Mouse (Mus musculus) limb, embryonic 15.5 days (tissue): ENCODE data around the gene Lypd3. TPM values are rescaled to one million over a fixed set of nuclear protein-coding genes. Genes with fewer than 3 reads are reported as not detected.
"Not testable (repeated sequence)": the region's sequence is repeated elsewhere in the genome, so short reads cannot be mapped to it uniquely, and the experiment has no call there.

Experiments
- ATAC-seq: fragments of 200-750 bp; cut with Nextera tagmentation; 2 replicates; pipeline ENCODE4 v1.8.0; 2017; ENCODE audit warnings: low read depth, moderate TSS enrichment; ENCODE audit not compliant: insufficient number of reproducible peaks, low FRiP score, low TSS enrichment
- H3K27ac ChIP-seq: fragments of 300-500 bp; sonication (generic); 2 replicates; pipeline ENCODE4 v1.5.1; 2015; ENCODE audit warnings: moderate library complexity, mild to moderate bottlenecking, inconsistent platforms
- H3K27me3 ChIP-seq: fragments of 300-500 bp; sonication (generic); 2 replicates; pipeline ENCODE4 v1.6.1; 2015; ENCODE audit warnings: inconsistent platforms
- H3K36me3 ChIP-seq: fragments of 300-500 bp; sonication (generic); 2 replicates; pipeline ENCODE4 v1.6.1; 2015; ENCODE audit warnings: inconsistent platforms
- H3K4me1 ChIP-seq: fragments of 300-500 bp; sonication (generic); 2 replicates; pipeline ENCODE4 v1.6.1; 2015; ENCODE audit warnings: inconsistent platforms
- H3K4me2 ChIP-seq: fragments of 300-500 bp; sonication (generic); 2 replicates; pipeline ENCODE4 v1.6.1; 2015; ENCODE audit warnings: mild to moderate bottlenecking, inconsistent platforms
- H3K4me3 ChIP-seq: fragments of 300-500 bp; sonication (generic); 2 replicates; pipeline ENCODE4 v1.5.1; 2015; ENCODE audit warnings: mild to moderate bottlenecking, inconsistent platforms
- H3K9ac ChIP-seq: fragments of 300-500 bp; sonication (generic); 2 replicates; pipeline ENCODE4 v1.6.1; 2015; ENCODE audit warnings: inconsistent platforms
- H3K9me3 ChIP-seq: fragments of 300-500 bp; sonication (generic); 2 replicates; pipeline ENCODE4 v1.6.1; 2016; ENCODE audit warnings: inconsistent platforms
- WGBS: fragments of 180-500 bp; shearing (Covaris S2); methylation state at CpG from one replicate; pipeline ENCODE4 v1.1.7; 2015; 5-methylcytosine and 5-hydroxymethylcytosine counted together
- polyA plus RNA-seq: library from polyadenylated mRNA; unstranded; fragments of >200 nt; fragmentation: Nextera tagmentation; extraction: Ambion mirVana; gene quantifications from 2 replicates; pipeline ENCODE4 v1.2.1, GENCODE M21; 2015

The Lypd3 gene
- polyA plus RNA-seq, 1 experiment from 2014 or later: 125 TPM

DNA sequence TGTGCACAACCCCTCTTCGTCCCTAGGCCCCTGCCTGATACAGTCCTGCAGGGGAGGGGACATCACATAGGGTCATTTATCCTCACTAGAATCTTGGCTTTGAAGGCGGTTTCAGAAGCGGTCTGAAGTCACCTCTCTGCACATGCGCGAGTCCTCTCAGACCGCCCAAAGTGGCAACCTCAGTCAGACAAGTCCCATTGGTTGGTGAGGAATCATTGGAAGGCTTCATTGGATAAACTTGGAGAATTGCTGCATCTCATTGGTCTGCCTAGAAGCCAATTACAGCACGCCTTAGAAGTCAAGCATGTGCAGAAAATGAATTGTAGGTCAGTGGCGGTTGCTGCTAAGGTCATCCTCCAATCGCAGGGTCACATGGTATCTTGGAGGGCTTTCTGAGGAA, 40.2 kb downstream of the Lypd3 start, which contains the start of gene Tex101:
Gene Tex101, minus strand, starts transcription at position 101 of the 400 bp plus-strand sequence.
- Histone ChIP-seq H3K4me2 (no peak within 1 kb of the TSS), H3K27me3 (no peaks in the 10 kb centered on the region), H3K9me3 (no peaks in the 10 kb centered on the region), H3K27ac (no peak within 1 kb of the TSS), H3K4me3 (no peak within 1 kb of the TSS), H3K9ac (no peak within 1 kb of the TSS), H3K36me3 (no peaks in the 10 kb centered on the region), H3K4me1 (no peaks in the 10 kb centered on the region)
- ATAC-seq: no peak
- 86% methylated on average over 9 of the region's 9 CpGs for WGBS

DNA sequence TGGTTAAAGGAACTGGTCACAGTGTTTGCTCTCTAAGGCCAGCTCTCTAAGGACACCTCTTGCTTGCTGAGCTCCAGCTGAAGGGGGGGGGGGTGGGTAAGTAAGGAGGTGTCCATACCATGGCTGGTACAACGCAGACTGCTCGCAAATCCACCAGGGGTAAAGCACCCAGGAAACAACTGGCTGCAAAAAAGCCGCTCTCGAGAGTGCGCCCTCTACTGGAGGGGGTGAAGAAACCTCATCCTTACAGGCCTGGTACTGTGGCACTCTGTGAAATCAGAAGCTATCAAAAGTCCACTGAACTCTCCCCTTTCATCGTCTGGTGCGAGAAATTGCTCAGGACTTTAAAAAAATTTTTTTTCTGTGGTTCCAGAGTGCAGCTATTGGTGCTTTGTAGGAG, 47.8 kb downstream of the Lypd3 start:
- not testable (repeated sequence) for H3K4me3 ChIP-seq, ATAC-seq, H3K4me2 ChIP-seq, H3K27me3 ChIP-seq, H3K9ac ChIP-seq, H3K27ac ChIP-seq, H3K4me1 ChIP-seq, H3K9me3 ChIP-seq, H3K36me3 ChIP-seq
- WGBS: 74% methylated on average over 7 of the region's 7 CpGs

GRCm38 (mm10) chr7:24687519-24687918, 51.2 kb downstream of the Lypd3 start:
- not testable (repeated sequence) for H3K4me3 ChIP-seq, H3K4me1 ChIP-seq, ATAC-seq, H3K4me2 ChIP-seq, H3K27ac ChIP-seq, H3K9ac ChIP-seq, H3K36me3 ChIP-seq, H3K27me3 ChIP-seq, H3K9me3 ChIP-seq
- 88% methylated on average over 10 of the region's 10 CpGs for WGBS

Other genes starting within 250 kb of the Lypd3 start
- gene Smg9, start 236.9 kb upstream of the Lypd3 start, polyA plus RNA-seq: 23.2 and 23.6 TPM in 2 replicates
- 0.17 TPM in 1 of 2 replicates, not detected in the other for gene Irgc1, start 184.3 kb upstream of the Lypd3 start, polyA plus RNA-seq
- 8.1 and 10.1 TPM in 2 replicates for gene Plaur, start 174.1 kb upstream of the Lypd3 start, polyA plus RNA-seq
- gene Cadm4, start 154.5 kb upstream of the Lypd3 start, polyA plus RNA-seq: 5.0 and 6.3 TPM in 2 replicates
- 40.8 and 44.3 TPM in 2 replicates for gene Zfp428, start 129.5 kb upstream of the Lypd3 start, polyA plus RNA-seq
- 0.32 TPM in 2 replicates for gene AC161166.1, start 124.1 kb upstream of the Lypd3 start, polyA plus RNA-seq
- 8.2 and 8.3 TPM in 2 replicates for gene Irgq, start 105.9 kb upstream of the Lypd3 start, polyA plus RNA-seq
- 5.1 and 7.8 TPM in 2 replicates for gene Pinlyp, start 90.4 kb upstream of the Lypd3 start, polyA plus RNA-seq
- gene Xrcc1, start 90.3 kb upstream of the Lypd3 start, polyA plus RNA-seq: 110 and 125 TPM in 2 replicates
- gene Ethe1, start 49.0 kb upstream of the Lypd3 start, polyA plus RNA-seq: 28.0 and 28.7 TPM in 2 replicates
- gene Zfp575, start 48.9 kb upstream of the Lypd3 start, polyA plus RNA-seq: 5.2 and 6.4 TPM in 2 replicates
- 1.4 and 1.7 TPM in 2 replicates for gene Phldb3, start 25.8 kb upstream of the Lypd3 start, polyA plus RNA-seq
- gene Tex101, start 40.1 kb downstream of the Lypd3 start, polyA plus RNA-seq: not detected in 2 replicates
- not detected in 2 replicates for gene BC049730, start 72.7 kb downstream of the Lypd3 start, polyA plus RNA-seq
- gene Gm4763, start 90.4 kb downstream of the Lypd3 start, polyA plus RNA-seq: not detected in 2 replicates
- 0.23 and 0.25 TPM in 2 replicates for gene Cd177, start 123.8 kb downstream of the Lypd3 start, polyA plus RNA-seq
- gene Ceacam10, start 140.7 kb downstream of the Lypd3 start, polyA plus RNA-seq: 0.17 and 0.37 TPM in 2 replicates
- gene Gm9844, start 225.7 kb downstream of the Lypd3 start, polyA plus RNA-seq: 12.0 and 12.4 TPM in 2 replicates
- not detected in 2 replicates for gene Lypd4, start 233.4 kb downstream of the Lypd3 start, polyA plus RNA-seq
- not detected in 2 replicates for gene Dmrtc2, start 233.5 kb downstream of the Lypd3 start, polyA plus RNA-seq
- gene Rps19, start 247.8 kb downstream of the Lypd3 start, polyA plus RNA-seq: 2,364 and 2,933 TPM in 2 replicates